Mouse (Mus musculus): ENCODE measurements at regions not wholly inside any gene's neighbourhood (a gene's known extent, or its start where the extent isn't known, plus 50 kb on each side); places are given as distances from the start of the nearest gene placed in this dataset.

DNA sequence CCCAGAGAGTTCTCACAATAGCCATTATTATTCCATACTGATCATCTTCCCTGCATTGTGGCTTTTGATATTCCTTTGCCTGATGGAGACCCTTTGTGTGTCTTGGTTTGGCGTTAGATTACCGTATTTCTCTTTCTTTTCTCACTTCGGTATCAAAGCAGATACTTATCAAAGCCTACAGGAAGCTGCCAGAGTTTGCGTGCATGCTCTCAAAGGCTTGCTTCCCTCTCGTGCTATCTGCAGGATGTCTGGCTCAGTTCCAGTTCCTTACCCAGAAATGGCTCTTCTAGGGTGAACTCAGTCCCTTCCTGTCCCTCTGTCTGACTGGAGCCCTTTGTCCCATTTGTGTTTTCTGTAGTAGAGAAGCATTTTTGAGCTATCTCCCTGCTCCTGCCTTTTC lies 124.5 kb upstream of the Stt3b start:
- TF ChIP-seq CTCF (IDR thresholded peaks at IDR 0.05; ENCODE audit: borderline replicate concordance, insufficient read depth, low read length) = no peak
- no peak for TF ChIP-seq POLR2A (IDR thresholded peaks at IDR 0.05; ENCODE audit: low read depth, low read length)

Measured in embryonic fibroblast, embryonic 13.5 days (primary cell).